Mouse (Mus musculus) kidney, postnatal 14 days (tissue): Measurements from ENCODE around the gene Ppbp.
A peak's percentile ranks its signal among the peaks of the same experiment; 100 is the strongest.

Experiments
- DNase-seq: peaks from one replicate; pipeline ENCODE4 v3.0.0; 2022; ENCODE audit warnings: mixed read lengths

Ppbp gene

GRCm38 (mm10) chr5:90768218-90768617 lies at the start of gene Ppbp:
TSS of gene Ppbp (plus strand) at chr5:90768518.
- no peak for DNase-seq

GRCm38 (mm10) chr5:90722656-90723055 lies 45.7 kb upstream of the Ppbp start:
- no peak for DNase-seq

GRCm38 (mm10) chr5:90728254-90728653 lies 40.1 kb upstream of the Ppbp start:
- DNase-seq = no peak

- DNase-seq = peak; percentile 18
These were observed 36.8 kb upstream of the Ppbp start for GRCm38 (mm10) chr5:90731480-90731879.

- DNase-seq = no peak
These were observed 26.3 kb upstream of the Ppbp start for GRCm38 (mm10) chr5:90742029-90742428.

GRCm38 (mm10) chr5:90753934-90754333 lies 14.4 kb upstream of the Ppbp start:
- no peak for DNase-seq

- peak; percentile 56 for DNase-seq
These were observed 10.2 kb upstream of the Ppbp start for GRCm38 (mm10) chr5:90758020-90758605.

GRCm38 (mm10) chr5:90759077-90760065 lies 8.9 kb upstream of the Ppbp start, which contains the start of gene Cxcl5:
TSS of gene Cxcl5 (plus strand) at chr5:90759360.
- peak; percentile 26 for DNase-seq

GRCm38 (mm10) chr5:90760303-90760702 lies 8.0 kb upstream of the Ppbp start:
- no peak for DNase-seq

GRCm38 (mm10) chr5:90760844-90761243 lies 7.5 kb upstream of the Ppbp start:
- no peak for DNase-seq

GRCm38 (mm10) chr5:90761834-90762233 lies 6.5 kb upstream of the Ppbp start:
- no peak for DNase-seq

- DNase-seq = no peak
These were observed 4.2 kb upstream of the Ppbp start for GRCm38 (mm10) chr5:90763912-90764665.

GRCm38 (mm10) chr5:90765821-90766606 lies 2.3 kb upstream of the Ppbp start:
- DNase-seq = no peak

GRCm38 (mm10) chr5:90771369-90771768 lies 3.1 kb downstream of the Ppbp start:
- DNase-seq = no peak

- DNase-seq = peak; percentile 74
These were observed 3.7 kb downstream of the Ppbp start, which contains the start of gene Pf4 for GRCm38 (mm10) chr5:90771880-90772653. TSS of gene Pf4 (plus strand) at chr5:90772435.

GRCm38 (mm10) chr5:90775562-90775961 lies 7.2 kb downstream of the Ppbp start:
- no peak for DNase-seq

- no peak for DNase-seq
These were observed 9.3 kb downstream of the Ppbp start for GRCm38 (mm10) chr5:90777621-90778020.

- DNase-seq = no peak
These were observed 10.5 kb downstream of the Ppbp start for GRCm38 (mm10) chr5:90778856-90779255.

- DNase-seq = no peak
These were observed 15.4 kb downstream of the Ppbp start for GRCm38 (mm10) chr5:90783697-90784096.

GRCm38 (mm10) chr5:90785659-90786588 lies 17.6 kb downstream of the Ppbp start, which contains the start of gene Cxcl3:
TSS of gene Cxcl3 (plus strand) at chr5:90786103.
- DNase-seq = peak; percentile 71
